ENCODE assay signal across 8 mouse cellular contexts in genomic region chr7:120503891-120504662, GRCm38 (mm10).
DNase-seq lines count a peak whose midpoint lies in the region; ATAC-seq lines count a peak whose summit lies in the region.

No protein-coding gene starts in this region.

- H3K4me1 ChIP-seq in kidney, embryonic 15.5 days = no peaks in the 10 kb centered on the region
- H3K4me1 ChIP-seq in hindbrain, embryonic 11.5 days (replicated peaks; ENCODE audit: control insufficient read depth, insufficient read depth, low read length) = no peaks in the 10 kb centered on the region
- no peaks in the 10 kb centered on the region; the same call in 1 of the 2 replicates for H3K4me1 ChIP-seq in midbrain, embryonic 13.5 days (replicated peaks)

- H3K4me2 ChIP-seq in kidney, embryonic 15.5 days = peak overlapping the region; percentile 80
- H3K4me2 ChIP-seq in hindbrain, embryonic 11.5 days (replicated peaks; ENCODE audit: low read depth, low read length) = peak overlapping the region; percentile 76
- H3K4me2 ChIP-seq in midbrain, embryonic 13.5 days (replicated peaks) = peak overlapping the region; percentile 82

- WGBS in kidney, embryonic 15.5 days = 8% methylated on average over 31 of the region's 31 CpGs
- 11% methylated on average over 26 of the region's 31 CpGs for WGBS in hindbrain, embryonic 11.5 days
- 7% methylated on average over 31 of the region's 31 CpGs for WGBS in midbrain, embryonic 13.5 days

- H3K9me3 ChIP-seq in kidney, embryonic 15.5 days (replicated peaks) = no peaks in the 10 kb centered on the region
- no peaks in the 10 kb centered on the region for H3K9me3 ChIP-seq in hindbrain, embryonic 11.5 days (ENCODE audit: control insufficient read depth, low read length)
- no peaks in the 10 kb centered on the region for H3K9me3 ChIP-seq in midbrain, embryonic 13.5 days

- no peaks in the 10 kb centered on the region for H3K27me3 ChIP-seq in kidney, embryonic 15.5 days
- no peaks in the 10 kb centered on the region for H3K27me3 ChIP-seq in hindbrain, embryonic 11.5 days (ENCODE audit: control insufficient read depth, insufficient read depth, low read length)
- no peaks in the 10 kb centered on the region for H3K27me3 ChIP-seq in midbrain, embryonic 13.5 days

- no peak for DNase-seq in kidney, postnatal 25 days
- peak; percentile 60 for DNase-seq in embryo, embryonic 9.5 days (ENCODE audit: extremely low spot score)
- peak; percentile 9 for DNase-seq in hindbrain, embryonic 11.5 days (ENCODE audit: low spot score)
- no peak for DNase-seq in frontal cortex, adult 2 months (ENCODE audit: extremely low spot score in 1 of 2, low spot score in 1 of 2)
- DNase-seq in layer of hippocampus, adult 18-20 months (ENCODE audit: low spot score in 2 of 2) = no peak
- no peak for DNase-seq in left cerebral cortex, adult 9 months (ENCODE audit: low spot score in 2 of 2)

- peak overlapping the region; percentile 44 for H3K4me3 ChIP-seq in kidney, embryonic 15.5 days (replicated peaks)
- H3K4me3 ChIP-seq in hindbrain, embryonic 11.5 days (ENCODE audit: low read depth, low read length) = peak overlapping the region; percentile 38
- peak overlapping the region; percentile 48 for H3K4me3 ChIP-seq in midbrain, embryonic 13.5 days (replicated peaks)

- no peaks in the 10 kb centered on the region for H3K36me3 ChIP-seq in kidney, embryonic 15.5 days
- H3K36me3 ChIP-seq in hindbrain, embryonic 11.5 days (ENCODE audit: control insufficient read depth, insufficient read depth, low read length) = no peaks in the 10 kb centered on the region
- no peaks in the 10 kb centered on the region for H3K36me3 ChIP-seq in midbrain, embryonic 13.5 days

- H3K27ac ChIP-seq in kidney, embryonic 15.5 days = no peak overlapping the region
- no peak overlapping the region for H3K27ac ChIP-seq in hindbrain, embryonic 11.5 days (ENCODE audit: low read depth, low read length)
- H3K27ac ChIP-seq in midbrain, embryonic 13.5 days = no peak overlapping the region

- ATAC-seq in kidney, embryonic 15.5 days (replicated peaks; ENCODE audit: low FRiP score) = peak; percentile 60; the same call in 1 of the 2 replicates
- ATAC-seq in hindbrain, embryonic 11.5 days (ENCODE audit: low FRiP score) = peak; percentile 86
- peak; percentile 71 for ATAC-seq in midbrain, embryonic 13.5 days

- H3K9ac ChIP-seq in kidney, embryonic 15.5 days = peak overlapping the region; percentile 36
- peak overlapping the region; percentile 60 for H3K9ac ChIP-seq in hindbrain, embryonic 11.5 days (ENCODE audit: low read depth, low read length)
- H3K9ac ChIP-seq in midbrain, embryonic 13.5 days (replicated peaks) = peak overlapping the region; percentile 75

Comparison
In these comparisons a context has a peak if more than half of its experiments do, and no peak if none do; other contexts are left out.
1. DNase-seq: peak in embryo, embryonic 9.5 days (single experiment) and hindbrain, embryonic 11.5 days (single experiment); none in kidney, postnatal 25 days (0 of 2), frontal cortex, adult 2 months (0 of 2), layer of hippocampus, adult 18-20 months (0 of 2) and left cerebral cortex, adult 9 months (0 of 2).
2. Peak in every context shown above with its lines, with median percentiles within 50 percentile points of each other: ATAC-seq, H3K4me2 ChIP-seq, H3K4me3 ChIP-seq and H3K9ac ChIP-seq.